Mouse (Mus musculus) hindbrain, embryonic 11.5 days (tissue): ENCODE results near the gene Ttll13. TPM values are rescaled to one million over a fixed set of nuclear protein-coding genes. Genes with fewer than 3 reads are reported as not detected.

Experiments used
- ATAC-seq: fragments of 200-750 bp; cut with Nextera tagmentation; 2 replicates; pipeline ENCODE4 v1.8.0; 2017; ENCODE audit warnings: mild to moderate bottlenecking, moderate TSS enrichment, moderate library complexity; ENCODE audit not compliant: low FRiP score
- DNase-seq: peaks from one replicate; pipeline ENCODE4 v3.0.0-alpha.2; 2015; ENCODE audit warnings: low spot score
- H3K27ac ChIP-seq: fragments of 300-500 bp; sonication (generic); 2 replicates; pipeline ENCODE4 v1.5.1; 2014; ENCODE audit warnings: mild to moderate bottlenecking, low read depth, low read length
- H3K27me3 ChIP-seq: fragments of 300-500 bp; sonication (generic); 2 replicates; pipeline ENCODE4 v1.6.1; 2014; ENCODE audit warnings: mild to moderate bottlenecking, low read length, moderate library complexity, mixed read lengths; ENCODE audit not compliant: control insufficient read depth, insufficient read depth
- H3K36me3 ChIP-seq: fragments of 300-500 bp; sonication (generic); 2 replicates; pipeline ENCODE4 v1.6.1; 2014; ENCODE audit warnings: mild to moderate bottlenecking, low read length, moderate library complexity, mixed read lengths; ENCODE audit not compliant: control insufficient read depth, insufficient read depth
- H3K4me1 ChIP-seq: fragments of 300-500 bp; sonication (generic); replicated peaks from 2 replicates; pipeline ENCODE4 v1.6.1; 2014; ENCODE audit warnings: low read length, mixed read lengths; ENCODE audit not compliant: control insufficient read depth, insufficient read depth
- H3K4me2 ChIP-seq: fragments of 300-500 bp; sonication (generic); replicated peaks from 2 replicates; pipeline ENCODE4 v1.6.1; 2014; ENCODE audit warnings: mild to moderate bottlenecking, low read depth, low read length
- H3K4me3 ChIP-seq: fragments of 300-500 bp; sonication (generic); 2 replicates; pipeline ENCODE4 v1.5.1; 2014; ENCODE audit warnings: low read depth, low read length
- H3K9ac ChIP-seq: fragments of 300-500 bp; sonication (generic); 2 replicates; pipeline ENCODE4 v1.6.1; 2014; ENCODE audit warnings: low read depth, low read length
- H3K9me3 ChIP-seq: fragments of 300-500 bp; sonication (generic); 2 replicates; pipeline ENCODE4 v1.6.1; 2016; ENCODE audit warnings: low read length; ENCODE audit not compliant: control insufficient read depth
- WGBS: fragments of 180-500 bp; shearing (Covaris S2); extraction: QIAGEN DNeasy Blood & Tissue Kit; methylation state at CpG from one replicate; pipeline ENCODE4 v1.1.7; 2014; 5-methylcytosine and 5-hydroxymethylcytosine counted together
- polyA plus RNA-seq: library from polyadenylated mRNA; unstranded; fragments of >200 nt; fragmentation: Nextera tagmentation; extraction: Ambion mirVana; gene quantifications from 2 replicates; pipeline ENCODE4 v1.2.1, GENCODE M21; 2014

Gene Ttll13
- polyA plus RNA-seq, 1 experiment from 2014 or later = 1.1 TPM

- Histone ChIP-seq H3K4me3 (no peak overlapping the region), H3K36me3 (peaks cover 4% of the 10 kb centered on the region; the same call in 1 of the 2 replicates), H3K27me3 (no peaks in the 10 kb centered on the region), H3K9ac (no peak overlapping the region), H3K9me3 (no peaks in the 10 kb centered on the region), H3K4me1 (0 out of 2 replicates have a peak, but pooled peaks cover 2% of the 10 kb centered on the region), H3K4me2 (no peak overlapping the region), H3K27ac (no peak overlapping the region)
- 84% methylated on average over 1 of the region's 1 CpGs for WGBS
- DNase-seq (no peak), ATAC-seq (no peak)
Observed at GRCm38 (mm10) chr7:80267764-80268163, 21.6 kb downstream of the Ttll13 start.

- Histone ChIP-seq H3K36me3 (peaks cover 10% of the 10 kb centered on the region), H3K4me3 (peak within 1 kb of the TSS; percentile 87), H3K4me1 (0 out of 2 replicates have a peak, but pooled peaks cover 2% of the 10 kb centered on the region), H3K4me2 (peak within 1 kb of the TSS; percentile 87), H3K27ac (peak within 1 kb of the TSS; percentile 56; the same call in 1 of the 2 replicates), H3K27me3 (no peaks in the 10 kb centered on the region), H3K9me3 (no peaks in the 10 kb centered on the region), H3K9ac (peak within 1 kb of the TSS; percentile 74)
- 5% methylated on average over 21 of the region's 21 CpGs for WGBS
- DNase-seq = peak; percentile 97
- peak; percentile 92 for ATAC-seq
Observed at GRCm38 (mm10) chr7:80268897-80269750, 22.9 kb downstream of the Ttll13 start, which contains the start of gene Vps33b. Gene Vps33b, plus strand, starts transcription at chr7:80269649.

- H3K4me3 ChIP-seq = peak overlapping the region; percentile 87
- H3K9ac ChIP-seq = peak overlapping the region; percentile 74
- WGBS = 2% methylated on average over 23 of the region's 23 CpGs
- H3K4me1 ChIP-seq = 0 out of 2 replicates have a peak, but pooled peaks cover 2% of the 10 kb centered on the region
- peak overlapping the region; percentile 56; the same call in 1 of the 2 replicates for H3K27ac ChIP-seq
- peak overlapping the region; percentile 87 for H3K4me2 ChIP-seq
- peak; percentile 70 for ATAC-seq
- peaks cover 16% of the 10 kb centered on the region for H3K36me3 ChIP-seq
- H3K9me3 ChIP-seq = peaks cover 3% of the 10 kb centered on the region
- no peaks in the 10 kb centered on the region for H3K27me3 ChIP-seq
- no peak for DNase-seq
Observed at GRCm38 (mm10) chr7:80269751-80270255, 23.6 kb downstream of the Ttll13 start.

- 89% methylated on average over 2 of the region's 2 CpGs for WGBS
- DNase-seq (no peak), ATAC-seq (no peak)
- no peak overlapping the region for H3K9ac ChIP-seq
- H3K4me2 ChIP-seq = no peak overlapping the region
- peaks cover 9% of the 10 kb centered on the region for H3K9me3 ChIP-seq
- peaks cover 21% of the 10 kb centered on the region for H3K36me3 ChIP-seq
- H3K4me3 ChIP-seq = no peak overlapping the region
- H3K27ac ChIP-seq = no peak overlapping the region
- no peaks in the 10 kb centered on the region for H3K27me3 ChIP-seq
- H3K4me1 ChIP-seq = 0 out of 2 replicates have a peak, but pooled peaks cover 2% of the 10 kb centered on the region
Observed at GRCm38 (mm10) chr7:80273456-80273855, 27.3 kb downstream of the Ttll13 start.

GRCm38 (mm10) chr7:80276374-80276773 is 30.2 kb downstream of the Ttll13 start:
- Histone ChIP-seq H3K4me3 (no peak overlapping the region), H3K9me3 (peaks cover 9% of the 10 kb centered on the region), H3K4me2 (no peak overlapping the region), H3K4me1 (no peaks in the 10 kb centered on the region), H3K27me3 (no peaks in the 10 kb centered on the region), H3K36me3 (peaks cover 21% of the 10 kb centered on the region), H3K27ac (no peak overlapping the region), H3K9ac (no peak overlapping the region)
- DNase-seq (no peak), ATAC-seq (no peak)
- WGBS = 98% methylated on average over 4 of the region's 4 CpGs

- Histone ChIP-seq H3K9ac (no peak overlapping the region), H3K4me2 (no peak overlapping the region), H3K27ac (no peak overlapping the region), H3K9me3 (peaks cover 3% of the 10 kb centered on the region), H3K4me3 (no peak overlapping the region), H3K27me3 (no peaks in the 10 kb centered on the region), H3K4me1 (no peaks in the 10 kb centered on the region), H3K36me3 (peaks cover 7% of the 10 kb centered on the region)
- 81% methylated on average over 10 of the region's 10 CpGs for WGBS
- no peak for DNase-seq
- no peak for ATAC-seq
Observed at GRCm38 (mm10) chr7:80280032-80280431, 33.9 kb downstream of the Ttll13 start.

- 90% methylated on average over 2 of the region's 2 CpGs for WGBS
- no peak for DNase-seq
- H3K4me2 ChIP-seq = no peak overlapping the region
- no peak overlapping the region for H3K9ac ChIP-seq
- H3K27ac ChIP-seq = no peak overlapping the region
- no peaks in the 10 kb centered on the region for H3K9me3 ChIP-seq
- H3K4me1 ChIP-seq = no peaks in the 10 kb centered on the region
- no peak for ATAC-seq
- H3K27me3 ChIP-seq = no peaks in the 10 kb centered on the region
- H3K36me3 ChIP-seq = peaks cover 2% of the 10 kb centered on the region; the same call in 1 of the 2 replicates
- no peak overlapping the region for H3K4me3 ChIP-seq
Observed at GRCm38 (mm10) chr7:80280998-80281397, 34.8 kb downstream of the Ttll13 start.

- Histone ChIP-seq H3K36me3 (0 out of 2 replicates have a peak, but pooled peaks cover 2% of the 10 kb centered on the region), H3K9ac (no peak overlapping the region), H3K4me1 (no peaks in the 10 kb centered on the region), H3K27ac (no peak overlapping the region), H3K9me3 (no peaks in the 10 kb centered on the region), H3K4me3 (no peak overlapping the region), H3K4me2 (no peak overlapping the region), H3K27me3 (no peaks in the 10 kb centered on the region)
- 88% methylated on average over 3 of the region's 3 CpGs for WGBS
- DNase-seq (no peak), ATAC-seq (no peak)
Observed at GRCm38 (mm10) chr7:80281646-80282045, 35.5 kb downstream of the Ttll13 start.
